Mouse (Mus musculus) megakaryocyte, embryonic 14.5 days (primary cell): ENCODE measurements around the gene Tfap2c.

ENCODE experiments used
- FLI1 ChIP-seq: IDR thresholded peaks from 2 replicates; pipeline ENCODE4 v1.6.1; 2012; ENCODE audit warnings: low read length, inconsistent platforms, mixed read lengths
- GATA1 ChIP-seq: IDR thresholded peaks from 3 replicates; pipeline ENCODE4 v1.6.1; 2012; ENCODE audit warnings: mixed read lengths, low read length, inconsistent platforms, borderline replicate concordance

DNA sequence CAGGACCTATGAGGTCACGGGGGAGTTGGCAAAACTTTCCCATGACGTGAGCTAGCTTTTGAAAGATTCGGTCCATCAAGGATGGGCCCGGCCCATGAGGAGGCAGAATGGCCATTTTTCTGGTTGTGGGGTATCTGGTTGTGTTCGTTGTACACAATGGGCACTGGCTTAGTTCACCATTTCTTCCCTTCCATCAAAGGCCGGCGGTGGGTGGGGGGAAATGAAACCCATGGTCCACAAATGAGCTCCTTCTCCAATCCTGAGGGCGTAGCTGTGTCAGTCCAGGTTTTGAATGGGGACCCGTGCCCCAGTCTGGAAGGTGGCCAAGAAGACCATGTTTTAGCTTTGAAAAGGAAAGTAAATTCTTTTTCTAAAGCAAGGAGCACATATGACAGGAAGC is 4.8 kb downstream of the Tfap2c start:
- TF ChIP-seq FLI1 (no peak), GATA1 (no peak)
